Mouse (Mus musculus): ENCODE results near the gene Dcaf7.

GRCm38 (mm10) chr11:106000062-106000461 lies 36.6 kb upstream of the Dcaf7 start:
- TF ChIP-seq CTCF (IDR thresholded peaks at IDR 0.05; ENCODE audit: borderline replicate concordance, insufficient read depth, low read length) (no peak), POLR2A (IDR thresholded peaks at IDR 0.05; ENCODE audit: low read depth, low read length) (no peak)
